Mouse (Mus musculus): Measurements from ENCODE around the gene Trp63. TPM values are rescaled to one million over a fixed set of nuclear protein-coding genes. Genes with fewer than 3 reads are reported as not detected.
"Not testable (repeated sequence)": the region's sequence is repeated elsewhere in the genome, so short reads cannot be mapped to it uniquely, and the experiment has no call there.

Gene Trp63
- polyA plus RNA-seq (2014; fragmentation: Nextera tagmentation; extraction: Ambion mirVana): 0.35 and 0.53 TPM in 2 replicates

GRCm38 (mm10) chr16:25683531-25684248, at the start of gene Trp63:
Trp63 (plus strand) TSS chr16:25683763.
- Histone ChIP-seq H3K9ac (ENCODE audit: low read length) (peak within 1 kb of the TSS; percentile 38), H3K4me2 (ENCODE audit: low read length) (peak within 1 kb of the TSS; percentile 63), H3K4me1 (ENCODE audit: control insufficient read depth in 2 of 2, insufficient read depth in 2 of 2, low read length in 2 of 2) (peaks cover 2 to 4% of the 10 kb centered on the region in 2 experiments; a peak in 1 of 4 replicates), H3K4me3 (ENCODE audit: control insufficient read depth in 1 of 2, insufficient read depth in 1 of 2, low read depth in 1 of 2, low read length in 2 of 2) (peak within 1 kb of the TSS; percentile 16 to 24; a peak in 2 of 4 replicates), H3K36me3 (ENCODE audit: control insufficient read depth, insufficient read depth, low read length) (no peaks in the 10 kb centered on the region), H3K9me3 (ENCODE audit: control insufficient read depth, low read length) (no peaks in the 10 kb centered on the region), H3K27ac (replicated peaks in 1 of 2; ENCODE audit: control insufficient read depth in 1 of 2, insufficient read depth in 1 of 2, low read depth in 2 of 2, low read length in 2 of 2) (peak within 1 kb of the TSS; percentile 44 to 54; a peak in 2 of 4 replicates), H3K27me3 (ENCODE audit: control insufficient read depth, insufficient read depth, low read length) (no peaks in the 10 kb centered on the region)
- WGBS: 28% methylated on average over 8 of the region's 8 CpGs
- no peak for ATAC-seq (ENCODE audit: insufficient number of reproducible peaks, insufficient read depth, low FRiP score, low read depth)

GRCm38 (mm10) chr16:25644716-25645115, 38.8 kb upstream of the Trp63 start:
- not testable (repeated sequence) for H3K9ac ChIP-seq (ENCODE audit: low read length); H3K4me1 ChIP-seq (ENCODE audit: control insufficient read depth in 2 of 2, insufficient read depth in 2 of 2, low read length in 2 of 2); H3K36me3 ChIP-seq (ENCODE audit: control insufficient read depth, insufficient read depth, low read length); H3K4me3 ChIP-seq (ENCODE audit: control insufficient read depth in 1 of 2, insufficient read depth in 1 of 2, low read depth in 1 of 2, low read length in 2 of 2); H3K27ac ChIP-seq (replicated peaks in 1 of 2; ENCODE audit: control insufficient read depth in 1 of 2, insufficient read depth in 1 of 2, low read depth in 2 of 2, low read length in 2 of 2); H3K9me3 ChIP-seq (ENCODE audit: control insufficient read depth, low read length); ATAC-seq (ENCODE audit: insufficient number of reproducible peaks, insufficient read depth, low FRiP score, low read depth); H3K27me3 ChIP-seq (ENCODE audit: control insufficient read depth, insufficient read depth, low read length); H3K4me2 ChIP-seq (ENCODE audit: low read length)
- 67% methylated on average over 4 of the region's 4 CpGs for WGBS

- H3K27ac ChIP-seq (replicated peaks in 1 of 2; ENCODE audit: control insufficient read depth in 1 of 2, insufficient read depth in 1 of 2, low read depth in 2 of 2, low read length in 2 of 2): no peak overlapping the region
- 90% methylated on average over 9 of the region's 9 CpGs for WGBS
- H3K36me3 ChIP-seq (ENCODE audit: control insufficient read depth, insufficient read depth, low read length): no peaks in the 10 kb centered on the region
Measured at GRCm38 (mm10) chr16:25660510-25661235, 22.9 kb upstream of the Trp63 start.

GRCm38 (mm10) chr16:25663116-25663515, 20.4 kb upstream of the Trp63 start:
- H3K4me3 ChIP-seq (ENCODE audit: control insufficient read depth in 1 of 2, insufficient read depth in 1 of 2, low read depth in 1 of 2, low read length in 2 of 2): no peak overlapping the region
- H3K27ac ChIP-seq (replicated peaks in 1 of 2; ENCODE audit: control insufficient read depth in 1 of 2, insufficient read depth in 1 of 2, low read depth in 2 of 2, low read length in 2 of 2): no peak overlapping the region
- WGBS: 54% methylated on average over 3 of the region's 3 CpGs

More at GRCm38 (mm10) chr16:25660510-25661235, 22.9 kb upstream of the Trp63 start:
- H3K4me1 ChIP-seq (ENCODE audit: control insufficient read depth in 2 of 2, insufficient read depth in 2 of 2, low read length in 2 of 2): no peaks in the 10 kb centered on the region
- H3K4me3 ChIP-seq (ENCODE audit: control insufficient read depth in 1 of 2, insufficient read depth in 1 of 2, low read depth in 1 of 2, low read length in 2 of 2): no peak overlapping the region
- no peak overlapping the region for H3K4me2 ChIP-seq (ENCODE audit: low read length)
- no peaks in the 10 kb centered on the region for H3K27me3 ChIP-seq (ENCODE audit: control insufficient read depth, insufficient read depth, low read length)
- no peaks in the 10 kb centered on the region for H3K9me3 ChIP-seq (ENCODE audit: control insufficient read depth, low read length)
- no peak overlapping the region for H3K9ac ChIP-seq (ENCODE audit: low read length)
- no peak for ATAC-seq (ENCODE audit: insufficient number of reproducible peaks, insufficient read depth, low FRiP score, low read depth)

GRCm38 (mm10) chr16:25673861-25674440, 9.6 kb upstream of the Trp63 start:
- no peak overlapping the region for H3K9ac ChIP-seq (ENCODE audit: low read length)
- H3K4me1 ChIP-seq (ENCODE audit: control insufficient read depth in 2 of 2, insufficient read depth in 2 of 2, low read length in 2 of 2): no peaks in the 10 kb centered on the region; a peak in 1 of 4 replicates
- H3K9me3 ChIP-seq (ENCODE audit: control insufficient read depth, low read length): no peaks in the 10 kb centered on the region
- H3K36me3 ChIP-seq (ENCODE audit: control insufficient read depth, insufficient read depth, low read length): no peaks in the 10 kb centered on the region
- no peak overlapping the region for H3K27ac ChIP-seq (replicated peaks in 1 of 2; ENCODE audit: control insufficient read depth in 1 of 2, insufficient read depth in 1 of 2, low read depth in 2 of 2, low read length in 2 of 2)
- H3K4me2 ChIP-seq (ENCODE audit: low read length): no peak overlapping the region
- H3K27me3 ChIP-seq (ENCODE audit: control insufficient read depth, insufficient read depth, low read length): no peaks in the 10 kb centered on the region
- 42% methylated on average over 5 of the region's 5 CpGs for WGBS
- H3K4me3 ChIP-seq (ENCODE audit: control insufficient read depth in 1 of 2, insufficient read depth in 1 of 2, low read depth in 1 of 2, low read length in 2 of 2): no peak overlapping the region
- no peak for ATAC-seq (ENCODE audit: insufficient number of reproducible peaks, insufficient read depth, low FRiP score, low read depth)

More at GRCm38 (mm10) chr16:25663116-25663515, 20.4 kb upstream of the Trp63 start:
- H3K27me3 ChIP-seq (ENCODE audit: control insufficient read depth, insufficient read depth, low read length): no peaks in the 10 kb centered on the region
- H3K36me3 ChIP-seq (ENCODE audit: control insufficient read depth, insufficient read depth, low read length): no peaks in the 10 kb centered on the region
- ATAC-seq (ENCODE audit: insufficient number of reproducible peaks, insufficient read depth, low FRiP score, low read depth): no peak
- no peak overlapping the region for H3K4me2 ChIP-seq (ENCODE audit: low read length)
- no peaks in the 10 kb centered on the region for H3K9me3 ChIP-seq (ENCODE audit: control insufficient read depth, low read length)
- H3K9ac ChIP-seq (ENCODE audit: low read length): no peak overlapping the region
- no peaks in the 10 kb centered on the region for H3K4me1 ChIP-seq (ENCODE audit: control insufficient read depth in 2 of 2, insufficient read depth in 2 of 2, low read length in 2 of 2)

- H3K27me3 ChIP-seq (ENCODE audit: control insufficient read depth, insufficient read depth, low read length): no peaks in the 10 kb centered on the region
- no peak overlapping the region for H3K27ac ChIP-seq (replicated peaks in 1 of 2; ENCODE audit: control insufficient read depth in 1 of 2, insufficient read depth in 1 of 2, low read depth in 2 of 2, low read length in 2 of 2)
- H3K36me3 ChIP-seq (ENCODE audit: control insufficient read depth, insufficient read depth, low read length): no peaks in the 10 kb centered on the region
- no peak for ATAC-seq (ENCODE audit: insufficient number of reproducible peaks, insufficient read depth, low FRiP score, low read depth)
- peaks cover 2 to 4% of the 10 kb centered on the region in 2 experiments; a peak in 1 of 4 replicates for H3K4me1 ChIP-seq (ENCODE audit: control insufficient read depth in 2 of 2, insufficient read depth in 2 of 2, low read length in 2 of 2)
- no peak overlapping the region for H3K4me3 ChIP-seq (ENCODE audit: control insufficient read depth in 1 of 2, insufficient read depth in 1 of 2, low read depth in 1 of 2, low read length in 2 of 2)
- H3K4me2 ChIP-seq (ENCODE audit: low read length): no peak overlapping the region
- no peaks in the 10 kb centered on the region for H3K9me3 ChIP-seq (ENCODE audit: control insufficient read depth, low read length)
- WGBS: 47% methylated on average over 5 of the region's 5 CpGs
- H3K9ac ChIP-seq (ENCODE audit: low read length): no peak overlapping the region
Measured at GRCm38 (mm10) chr16:25680369-25680768, 3.2 kb upstream of the Trp63 start.

- no peak for ATAC-seq (ENCODE audit: insufficient number of reproducible peaks, insufficient read depth, low FRiP score, low read depth)
- Histone ChIP-seq H3K4me3 (ENCODE audit: control insufficient read depth in 1 of 2, insufficient read depth in 1 of 2, low read depth in 1 of 2, low read length in 2 of 2) (no peak overlapping the region), H3K9me3 (ENCODE audit: control insufficient read depth, low read length) (no peaks in the 10 kb centered on the region), H3K9ac (ENCODE audit: low read length) (no peak overlapping the region), H3K4me2 (ENCODE audit: low read length) (no peak overlapping the region), H3K36me3 (ENCODE audit: control insufficient read depth, insufficient read depth, low read length) (no peaks in the 10 kb centered on the region), H3K4me1 (ENCODE audit: control insufficient read depth in 2 of 2, insufficient read depth in 2 of 2, low read length in 2 of 2) (peaks cover 2 to 4% of the 10 kb centered on the region in 2 experiments; a peak in 1 of 4 replicates), H3K27ac (replicated peaks in 1 of 2; ENCODE audit: control insufficient read depth in 1 of 2, insufficient read depth in 1 of 2, low read depth in 2 of 2, low read length in 2 of 2) (no peak overlapping the region), H3K27me3 (ENCODE audit: control insufficient read depth, insufficient read depth, low read length) (no peaks in the 10 kb centered on the region)
- 74% methylated on average over 4 of the region's 4 CpGs for WGBS
Measured at GRCm38 (mm10) chr16:25682533-25682932, 1.0 kb upstream of the Trp63 start.
